Mouse (Mus musculus): ENCODE results near the gene Itgb4.

Itgb4 gene

GRCm38 (mm10) chr11:115970006-115970673 is 4.4 kb upstream of the Itgb4 start:
- DNase-seq, result no peak

- no peak for DNase-seq
Measured at GRCm38 (mm10) chr11:115971016-115971415, 3.5 kb upstream of the Itgb4 start.

DNA sequence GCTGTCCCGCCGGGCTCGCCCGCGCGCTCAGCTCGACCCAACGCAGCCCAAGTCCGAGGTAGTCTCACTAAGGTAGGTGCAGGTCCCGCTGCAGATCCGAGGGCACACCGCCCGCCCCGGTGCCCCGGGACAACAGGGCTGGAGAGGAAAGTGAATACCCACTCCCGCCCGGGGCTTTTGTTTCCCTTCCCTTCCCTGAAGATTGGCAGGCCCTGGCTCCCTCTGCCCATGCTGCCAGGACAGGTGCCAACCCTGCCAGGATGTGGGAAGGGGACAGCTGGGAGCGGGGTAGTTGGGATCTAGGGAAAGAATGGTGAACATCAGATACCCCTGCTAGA is 543 bp downstream of the Itgb4 start:
- DNase-seq, result no peak

GRCm38 (mm10) chr11:115975544-115975943 is 1.0 kb downstream of the Itgb4 start:
- no peak for DNase-seq

GRCm38 (mm10) chr11:115982472-115982871 is 8.0 kb downstream of the Itgb4 start:
- DNase-seq, result peak; percentile 53

DNA sequence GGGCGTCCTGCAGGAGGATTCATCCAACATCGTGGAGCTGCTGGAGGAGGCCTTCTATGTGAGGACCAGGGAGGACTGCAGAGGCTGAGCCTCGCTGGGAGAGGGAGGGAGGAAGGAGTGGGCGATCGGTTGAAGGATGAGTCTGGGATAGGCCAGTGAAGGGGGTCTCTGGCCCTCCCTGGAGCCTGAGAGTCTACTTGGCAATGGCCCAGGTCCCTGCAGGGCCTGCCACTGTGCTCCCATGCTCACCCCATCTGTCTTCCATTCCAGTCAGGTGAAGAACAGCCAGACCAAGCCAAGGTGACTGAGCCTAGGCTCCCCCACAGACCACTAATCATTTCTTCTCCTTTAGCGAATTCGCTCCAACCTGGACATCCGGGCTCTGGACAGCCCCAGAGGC is 8.8 kb downstream of the Itgb4 start:
- peak; percentile 42 for DNase-seq

DNA sequence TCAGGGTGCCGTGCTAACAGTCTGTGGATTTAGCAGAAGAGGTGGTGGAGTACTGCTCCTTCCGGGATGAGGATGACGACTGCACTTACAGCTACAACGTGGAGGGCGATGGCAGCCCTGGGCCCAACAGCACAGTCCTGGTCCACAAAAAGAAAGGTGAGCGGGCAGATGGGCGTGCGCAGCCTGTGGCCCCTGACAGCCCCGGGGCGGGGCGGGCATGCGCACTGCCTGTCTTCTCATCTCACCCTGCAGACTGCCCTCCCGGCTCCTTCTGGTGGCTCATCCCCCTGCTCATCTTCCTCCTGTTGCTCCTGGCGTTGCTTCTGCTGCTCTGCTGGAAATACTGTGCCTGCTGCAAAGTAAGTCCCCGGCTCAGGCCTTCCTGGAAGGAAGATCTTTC is 15.2 kb downstream of the Itgb4 start:
- no peak for DNase-seq

GRCm38 (mm10) chr11:115992098-115992497 is 17.6 kb downstream of the Itgb4 start:
- no peak for DNase-seq

- no peak for DNase-seq
Measured at GRCm38 (mm10) chr11:115995256-115995655, 20.7 kb downstream of the Itgb4 start.

GRCm38 (mm10) chr11:115997047-115997446 is 22.5 kb downstream of the Itgb4 start:
- no peak for DNase-seq

DNA sequence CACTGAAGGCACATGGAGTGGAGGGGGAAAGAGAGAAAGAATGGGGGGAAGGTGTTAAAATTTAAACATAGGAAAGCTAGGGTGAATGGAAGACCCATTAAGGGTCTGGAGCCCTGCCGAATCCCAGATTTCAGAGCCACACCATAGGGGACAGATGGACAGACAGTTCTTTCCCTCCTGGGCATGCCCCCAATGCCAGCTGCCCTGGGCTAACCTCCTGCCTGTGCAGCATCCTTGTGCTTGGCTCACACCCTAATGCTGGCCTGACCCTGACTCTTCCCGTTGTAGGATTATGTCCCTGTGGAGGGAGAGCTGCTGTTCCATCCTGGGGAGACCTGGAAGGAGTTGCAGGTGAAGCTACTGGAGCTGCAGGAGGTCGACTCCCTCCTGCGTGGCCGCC is 23.2 kb downstream of the Itgb4 start:
- peak; percentile 63 for DNase-seq

- no peak for DNase-seq
Measured at GRCm38 (mm10) chr11:115999027-115999426, 24.5 kb downstream of the Itgb4 start.

GRCm38 (mm10) chr11:115999538-116000143 is 25.1 kb downstream of the Itgb4 start:
- peak; percentile 70 for DNase-seq

DNA sequence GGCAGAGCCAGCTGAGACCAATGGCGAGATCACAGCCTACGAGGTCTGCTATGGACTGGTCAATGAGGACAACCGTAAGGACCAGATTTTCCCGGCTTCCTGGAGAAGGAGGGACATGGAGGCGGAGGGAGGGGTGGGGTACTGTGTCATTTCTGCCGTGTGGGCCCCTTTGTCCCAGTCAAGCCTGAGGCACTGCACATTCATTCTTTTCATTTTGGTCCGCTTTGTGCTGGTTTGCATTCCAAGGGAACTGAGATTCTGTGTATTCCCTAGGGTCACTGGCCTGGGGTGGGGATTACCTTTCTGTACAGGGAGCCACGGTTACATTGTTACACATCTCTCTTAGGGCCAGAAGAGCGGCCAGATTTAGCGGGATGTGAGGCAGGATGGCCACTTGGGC is 26.1 kb downstream of the Itgb4 start:
- no peak for DNase-seq

- DNase-seq, result no peak
Measured at GRCm38 (mm10) chr11:116001725-116002124, 27.2 kb downstream of the Itgb4 start.

DNA sequence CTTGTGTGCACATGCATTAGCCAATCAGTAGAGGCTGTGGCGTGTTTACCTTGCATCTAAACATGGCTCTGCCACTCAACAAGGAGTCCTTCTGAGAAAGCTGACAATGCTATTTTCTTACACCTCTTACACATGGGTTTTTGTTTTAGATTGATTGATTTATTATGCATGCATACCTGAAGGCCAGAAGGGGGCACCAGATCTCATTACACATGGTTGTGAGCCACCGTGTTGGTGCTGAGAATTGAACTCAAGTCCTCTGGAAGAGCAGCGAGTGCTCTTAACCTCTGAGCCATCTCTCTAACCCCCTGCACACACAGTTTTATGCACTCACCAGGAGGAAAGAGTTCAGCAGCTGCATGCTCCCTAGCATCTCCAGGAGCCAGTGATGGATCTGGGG is 28.4 kb downstream of the Itgb4 start:
- no peak for DNase-seq

GRCm38 (mm10) chr11:116004186-116004823 is 29.8 kb downstream of the Itgb4 start:
- no peak for DNase-seq

DNA sequence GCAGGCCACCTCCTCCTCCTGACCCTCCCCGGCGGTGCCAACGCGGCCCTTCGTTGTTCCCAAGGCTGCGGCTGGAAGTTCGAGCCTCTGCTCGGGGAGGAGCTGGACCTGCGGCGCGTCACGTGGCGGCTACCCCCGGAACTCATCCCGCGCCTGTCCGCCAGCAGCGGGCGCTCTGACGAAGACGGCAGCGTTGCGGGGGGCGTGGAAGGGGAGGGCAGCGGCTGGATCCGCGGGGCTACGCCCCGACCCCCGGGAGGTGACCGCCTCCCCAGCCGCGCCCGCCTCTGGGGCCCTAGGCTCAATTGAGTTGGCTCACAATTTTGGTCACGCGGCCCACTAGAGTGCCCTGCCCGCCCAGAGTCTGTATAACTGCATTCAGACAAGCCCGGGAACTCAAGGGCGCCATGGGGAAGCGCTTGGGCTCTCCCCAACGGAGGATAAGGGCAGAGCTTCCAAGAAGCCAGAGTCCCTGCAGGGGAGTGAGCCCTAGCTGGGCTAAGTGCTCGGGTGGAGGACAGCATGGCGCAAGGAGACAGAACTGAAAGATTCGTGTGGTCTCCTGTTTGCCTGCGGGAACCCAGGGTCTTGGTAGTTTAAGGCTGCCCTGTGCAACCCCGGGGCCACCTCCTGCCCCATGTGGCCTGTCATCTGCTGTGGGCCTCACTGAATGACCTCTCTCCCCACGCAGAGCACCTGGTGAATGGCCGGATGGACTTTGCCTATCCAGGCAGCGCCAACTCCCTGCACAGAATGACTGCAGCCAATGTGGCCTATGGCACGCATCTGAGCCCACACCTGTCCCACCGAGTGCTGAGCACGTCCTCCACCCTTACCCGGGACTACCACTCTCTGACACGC is 30.6 kb downstream of the Itgb4 start:
- DNase-seq, result no peak

DNA sequence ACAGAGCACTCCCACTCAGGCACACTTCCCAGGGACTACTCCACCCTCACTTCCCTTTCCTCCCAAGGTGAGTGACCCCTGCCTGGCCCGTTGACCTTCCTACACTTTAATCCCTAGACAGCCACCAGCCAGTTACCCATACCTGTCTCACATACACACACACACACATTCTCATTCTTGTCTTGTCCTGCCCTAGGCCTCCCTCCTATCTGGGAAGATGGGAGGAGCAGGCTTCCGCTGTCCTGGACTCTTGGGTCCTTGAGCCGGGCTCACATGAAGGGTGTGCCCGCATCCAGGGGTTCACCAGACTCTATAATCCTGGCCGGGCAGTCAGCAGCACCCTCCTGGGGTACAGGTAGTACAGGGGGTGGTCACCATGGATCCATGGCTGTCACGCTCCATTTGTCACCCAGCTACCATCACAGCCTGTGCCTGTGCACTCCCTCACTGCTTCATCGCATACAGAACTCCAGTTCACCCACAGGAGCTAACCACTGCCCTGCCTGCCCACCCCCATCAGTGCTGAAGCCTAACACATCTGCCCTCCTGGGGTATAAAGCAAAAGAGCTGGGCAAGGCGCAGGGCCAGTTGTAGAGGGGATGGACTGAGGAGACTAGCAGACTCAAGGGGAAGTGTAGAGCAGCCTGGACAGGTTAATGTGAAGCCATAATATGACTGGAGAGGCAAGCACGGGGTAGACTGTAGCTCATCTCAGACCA is 31.4 kb downstream of the Itgb4 start:
- no peak for DNase-seq

GRCm38 (mm10) chr11:116007095-116007850 is 32.8 kb downstream of the Itgb4 start:
- no peak for DNase-seq

- no peak for DNase-seq
Measured at GRCm38 (mm10) chr11:116008411-116008810, 33.9 kb downstream of the Itgb4 start.

GRCm38 (mm10) chr11:116008832-116009375 is 34.4 kb downstream of the Itgb4 start:
- DNase-seq, result no peak
